Mouse (Mus musculus): ENCODE results near the gene 1600014C10Rik.
A peak's percentile ranks its signal among the peaks of the same experiment; 100 is the strongest.

The 1600014C10Rik gene

DNA sequence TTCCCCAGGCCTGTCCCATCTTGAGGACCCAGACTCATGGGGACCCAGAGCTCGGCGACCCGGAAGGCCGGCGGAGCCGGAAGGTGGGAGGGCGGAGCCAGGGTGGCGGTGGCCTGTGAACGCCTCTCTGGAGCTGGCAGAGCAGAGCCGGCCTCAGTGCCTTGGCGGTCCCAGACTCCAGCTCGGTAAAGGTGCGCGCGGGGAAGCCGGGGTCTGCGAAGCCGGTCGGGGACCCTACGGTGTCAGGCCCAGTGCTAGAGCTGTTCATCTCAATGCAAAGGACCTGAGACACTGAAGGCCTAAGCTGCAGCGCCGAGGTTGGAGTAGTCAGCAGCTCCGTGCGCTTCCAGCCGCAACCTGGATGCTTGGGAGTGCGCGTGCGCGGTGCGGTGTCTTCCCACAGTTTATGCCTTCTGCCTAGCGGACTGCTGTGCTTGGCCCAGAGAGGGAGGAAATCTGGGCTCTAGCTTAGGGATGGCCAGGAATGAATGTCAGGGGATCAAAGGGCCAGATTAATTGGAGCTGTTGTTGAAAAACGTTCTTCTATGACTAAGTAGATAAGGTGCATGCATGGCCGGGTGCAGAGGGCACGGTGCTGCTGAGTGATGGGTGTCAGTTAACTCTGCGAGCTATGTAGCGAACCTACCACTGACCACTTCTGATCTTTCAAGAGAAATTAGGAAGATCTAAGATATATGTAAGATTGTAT lies 846 bp downstream of the 1600014C10Rik start:
- DNase-seq (ENCODE audit: low spot score in 2 of 2), result peak; percentile 76 to 80

DNA sequence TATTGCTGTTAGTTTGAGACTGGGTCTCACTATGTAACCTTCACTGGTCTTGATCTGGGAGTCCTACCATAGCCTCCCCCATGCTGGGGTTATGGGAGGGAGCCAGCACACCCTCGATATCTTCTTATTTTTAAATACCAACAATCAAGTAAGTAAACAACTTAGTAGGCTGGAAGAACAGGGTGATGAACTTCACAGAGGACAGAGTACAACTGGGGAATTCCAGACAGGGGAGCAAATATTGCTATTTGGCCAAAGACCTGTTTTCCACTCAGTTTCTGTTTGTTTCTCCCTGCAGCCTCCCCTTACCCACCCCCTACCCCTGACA lies 1.4 kb downstream of the 1600014C10Rik start:
- DNase-seq (ENCODE audit: low spot score in 2 of 2), result no peak

- no peak for DNase-seq (ENCODE audit: low spot score in 2 of 2)
Measured at GRCm38 (mm10) chr7:38184786-38185185, 1.8 kb downstream of the 1600014C10Rik start.

GRCm38 (mm10) chr7:38186861-38187260 lies 3.8 kb downstream of the 1600014C10Rik start:
- no peak for DNase-seq (ENCODE audit: low spot score in 2 of 2)

GRCm38 (mm10) chr7:38187796-38188195 lies 4.8 kb downstream of the 1600014C10Rik start:
- DNase-seq (ENCODE audit: low spot score in 2 of 2), result no peak

DNA sequence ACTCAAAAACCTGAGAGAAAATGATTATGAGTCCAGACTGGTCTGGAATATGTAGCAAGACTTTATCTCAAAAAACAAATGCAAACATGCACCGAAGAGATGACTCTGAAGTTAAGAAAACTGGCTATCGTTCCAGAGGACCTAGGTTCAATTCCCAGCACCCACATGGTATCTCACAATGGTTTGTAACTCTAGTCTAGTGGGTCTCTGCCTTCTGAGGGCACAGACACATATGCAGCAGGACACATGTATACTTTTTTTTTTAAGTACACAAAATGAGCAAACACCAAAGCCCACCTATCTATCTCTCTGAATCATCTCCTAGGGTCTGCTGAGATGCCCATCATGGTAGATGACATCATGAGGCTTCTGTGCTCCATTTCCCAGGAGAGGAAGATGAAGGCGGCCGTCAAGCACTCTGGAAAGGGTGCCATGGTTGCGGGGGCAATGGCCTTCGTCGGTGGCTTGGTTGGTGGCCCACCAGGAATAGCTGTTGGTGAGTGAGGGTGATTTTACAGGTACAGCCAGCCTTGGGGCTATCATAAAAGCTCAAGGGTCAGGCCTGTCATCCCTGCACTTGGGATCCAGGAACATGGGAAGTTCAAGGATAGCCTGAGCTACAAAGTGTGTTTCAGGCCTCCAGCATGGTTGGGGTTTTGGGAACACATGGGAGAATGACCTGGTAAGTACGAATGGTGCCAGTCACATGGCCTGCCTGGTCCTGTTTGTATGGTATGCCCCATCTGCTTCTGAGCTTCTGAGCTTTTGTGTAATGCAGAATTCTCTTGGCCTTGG lies 5.5 kb downstream of the 1600014C10Rik start:
- DNase-seq (ENCODE audit: low spot score in 2 of 2), result no peak

DNA sequence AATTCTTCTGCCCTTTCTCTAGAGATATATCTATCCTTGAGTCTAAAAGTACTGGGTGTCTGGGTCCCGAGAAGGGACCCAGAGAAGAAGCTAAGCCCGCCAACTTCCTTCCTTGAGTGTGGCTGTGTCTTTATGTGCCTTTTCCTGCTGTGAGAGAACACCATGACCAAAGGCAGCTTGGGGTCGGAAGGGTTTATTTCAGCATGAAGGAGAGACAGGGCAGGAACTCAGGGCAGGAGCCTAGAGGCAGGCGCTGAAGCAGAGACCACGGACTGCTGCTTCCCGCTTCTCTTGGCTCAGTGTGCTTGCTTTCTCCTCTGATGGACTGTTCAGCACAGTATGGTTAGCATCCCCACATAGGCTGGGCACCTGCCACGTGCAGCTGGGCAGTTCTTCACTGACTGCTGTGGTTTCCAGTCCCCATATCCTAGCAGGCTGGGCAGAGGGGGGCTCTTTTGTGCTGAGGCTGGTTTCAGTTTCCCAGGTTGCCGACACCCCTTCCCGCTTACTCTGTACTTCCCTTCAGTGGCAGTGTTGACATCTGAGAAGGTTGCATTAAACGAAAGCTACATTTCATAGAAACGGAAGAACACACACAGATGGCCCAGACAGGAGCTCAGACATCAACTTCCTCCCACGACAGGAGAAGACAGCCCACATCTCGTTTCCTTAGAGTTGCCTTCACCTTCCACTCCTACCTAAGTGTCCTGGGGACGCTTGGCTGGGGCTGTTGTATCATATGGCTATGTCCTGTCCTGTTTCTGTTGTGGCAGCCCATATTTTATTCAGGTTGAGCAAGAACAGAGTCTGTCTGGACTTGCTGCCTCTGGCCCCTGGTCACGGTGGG lies 6.3 kb downstream of the 1600014C10Rik start:
- no peak for DNase-seq (ENCODE audit: low spot score in 2 of 2)

DNA sequence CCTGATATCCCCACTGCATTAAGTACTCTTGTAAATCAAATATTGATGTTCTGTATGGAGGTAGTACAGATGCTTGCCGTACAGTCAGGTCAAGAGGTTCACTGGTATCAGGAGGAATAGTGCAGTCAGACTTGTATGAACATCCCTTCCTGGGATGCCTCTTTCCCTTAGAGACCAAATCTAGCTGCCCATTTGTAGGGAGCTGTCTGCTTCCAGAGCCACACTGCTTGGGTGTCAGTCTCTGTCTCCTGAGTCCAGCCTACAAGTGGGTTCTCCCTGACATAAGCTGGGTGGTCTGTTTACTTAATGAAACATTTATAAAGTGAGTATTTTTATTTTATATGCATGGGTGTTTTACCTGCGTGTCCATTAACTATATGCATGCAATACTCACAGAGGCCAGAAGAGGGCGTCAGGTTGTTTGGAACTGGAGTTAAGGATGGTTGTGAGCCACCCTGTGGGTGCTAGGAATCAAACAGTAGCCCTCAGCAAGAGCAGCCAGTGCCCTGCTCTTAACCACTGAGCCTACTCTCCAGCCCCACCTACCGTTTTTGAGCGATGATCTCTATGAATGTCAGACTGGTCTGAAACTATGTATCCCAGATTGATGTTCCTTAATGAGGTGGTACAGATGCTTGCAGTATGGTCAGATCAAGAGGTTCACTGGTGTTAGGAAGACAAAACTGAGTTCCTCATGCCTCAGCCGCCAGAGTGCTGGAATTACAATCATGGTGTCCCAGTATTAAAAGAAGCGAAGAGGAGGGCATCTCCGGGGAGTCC lies 7.2 kb downstream of the 1600014C10Rik start:
- DNase-seq (ENCODE audit: low spot score in 2 of 2), result no peak

DNA sequence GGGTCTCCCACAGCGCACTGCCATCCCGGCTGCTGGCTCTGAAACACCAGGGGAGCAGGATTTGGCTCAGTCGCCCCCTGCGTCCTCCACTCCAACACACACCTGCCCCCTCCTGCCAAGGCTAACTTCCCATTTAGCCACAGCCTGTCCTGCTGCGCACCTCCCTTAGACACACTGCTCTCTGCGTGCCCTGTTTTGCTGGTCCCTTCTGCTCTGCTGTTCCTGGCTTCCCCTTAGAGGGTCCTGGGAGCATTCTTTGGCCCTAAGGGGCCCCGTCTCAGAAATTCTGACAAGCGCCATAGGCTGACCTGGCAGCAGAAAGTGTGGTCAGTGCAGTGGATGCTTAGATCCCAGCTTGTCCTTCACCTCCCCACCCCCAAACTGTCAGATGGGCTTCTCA lies 8.1 kb downstream of the 1600014C10Rik start:
- DNase-seq (ENCODE audit: low spot score in 2 of 2), result no peak

- no peak for DNase-seq (ENCODE audit: low spot score in 2 of 2)
Measured at GRCm38 (mm10) chr7:38191571-38191970, 8.6 kb downstream of the 1600014C10Rik start.

GRCm38 (mm10) chr7:38199907-38200605 lies 17.0 kb downstream of the 1600014C10Rik start:
- DNase-seq (ENCODE audit: low spot score in 2 of 2), result no peak

GRCm38 (mm10) chr7:38200606-38201289 lies 17.7 kb downstream of the 1600014C10Rik start:
- peak; percentile 76 to 85 for DNase-seq (ENCODE audit: low spot score in 2 of 2)

DNA sequence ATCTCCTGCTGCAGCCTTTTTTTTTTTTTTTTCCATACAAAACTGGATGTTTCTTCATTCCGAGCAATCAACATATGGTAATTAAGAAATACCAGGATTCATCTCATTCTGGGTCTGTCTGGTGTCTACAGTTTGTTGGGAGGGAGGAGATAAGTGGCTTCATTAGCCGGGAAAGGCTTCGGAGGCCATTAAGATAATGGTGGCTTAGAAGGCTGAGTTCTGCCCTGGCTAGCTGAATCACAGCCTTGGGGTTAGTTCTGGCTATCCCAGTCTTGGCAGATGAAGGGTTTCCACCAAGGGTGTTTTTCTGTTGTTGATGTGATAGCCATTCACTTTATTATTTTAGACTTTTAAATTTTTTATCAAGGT lies 18.3 kb downstream of the 1600014C10Rik start:
- DNase-seq (ENCODE audit: low spot score in 2 of 2), result no peak

- DNase-seq (ENCODE audit: low spot score in 2 of 2), result no peak
Measured at GRCm38 (mm10) chr7:38204314-38204713, 21.3 kb downstream of the 1600014C10Rik start.

DNA sequence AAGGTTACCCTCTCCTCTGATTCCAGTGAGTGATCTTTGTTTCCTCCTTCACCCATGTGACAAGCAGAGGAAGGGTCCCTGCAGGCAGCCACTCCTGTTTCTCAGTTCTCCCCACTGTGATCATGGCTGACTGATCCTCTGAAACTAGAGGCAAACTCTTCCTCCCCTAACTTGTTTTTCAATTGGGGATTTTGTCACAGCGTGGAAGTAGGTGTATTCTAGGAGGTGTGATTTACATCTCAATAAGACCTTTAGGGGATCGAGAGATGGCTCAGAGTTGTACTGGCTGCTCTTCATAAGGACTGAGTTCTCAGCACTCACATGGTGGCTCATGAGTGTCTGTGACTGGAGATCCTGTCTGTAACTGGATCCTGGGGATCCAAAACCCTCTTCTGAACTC lies 22.8 kb downstream of the 1600014C10Rik start:
- DNase-seq (ENCODE audit: low spot score in 2 of 2), result no peak

GRCm38 (mm10) chr7:38206564-38206963 lies 23.5 kb downstream of the 1600014C10Rik start:
- DNase-seq (ENCODE audit: low spot score in 2 of 2), result no peak

GRCm38 (mm10) chr7:38208969-38209368 lies 26.0 kb downstream of the 1600014C10Rik start:
- DNase-seq (ENCODE audit: low spot score in 2 of 2), result no peak

GRCm38 (mm10) chr7:38209478-38210152 lies 26.6 kb downstream of the 1600014C10Rik start:
- no peak for DNase-seq (ENCODE audit: low spot score in 2 of 2)

DNA sequence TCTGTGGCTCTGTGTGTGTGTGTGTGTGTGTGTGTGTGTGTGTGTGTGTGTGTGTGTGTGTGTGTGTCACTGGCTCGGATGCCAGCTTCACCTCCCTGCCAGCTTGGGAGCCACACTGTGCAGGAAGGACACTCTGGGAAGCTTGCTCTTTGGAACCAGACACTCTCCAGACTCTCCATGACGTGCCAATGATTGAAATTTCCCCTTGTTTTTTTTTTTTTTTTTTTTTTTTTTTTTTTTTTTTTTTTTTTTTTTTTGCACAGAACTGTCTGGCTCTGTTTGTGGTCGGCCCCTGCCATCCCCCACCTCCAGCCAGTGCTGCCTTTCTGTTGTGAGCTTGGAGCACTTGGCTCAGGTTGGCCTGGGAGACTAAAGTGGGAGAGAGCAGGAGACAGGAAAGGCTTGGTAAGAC lies 29.6 kb downstream of the 1600014C10Rik start:
- DNase-seq (ENCODE audit: low spot score in 2 of 2), result no peak
